Mouse (Mus musculus): ENCODE data around the gene Chrdl2. TPM values are rescaled to one million over a fixed set of nuclear protein-coding genes. Genes with fewer than 3 reads are reported as not detected.
"Not testable (repeated sequence)": the region's sequence is repeated elsewhere in the genome, so short reads cannot be mapped to it uniquely, and the experiment has no call there.

The Chrdl2 gene
- 0.31 and 0.67 TPM in 2 replicates for polyA plus RNA-seq (2014; fragmentation: Nextera tagmentation; extraction: Ambion mirVana)

GRCm38 (mm10) chr7:100005790-100006189, at the start of gene Chrdl2:
Gene Chrdl2, plus strand, starts transcription at chr7:100006172.
- peaks cover 50% of the 10 kb centered on the region for H3K27me3 ChIP-seq (ENCODE audit: control insufficient read depth, insufficient read depth, low read length)
- no peak within 1 kb of the TSS for H3K27ac ChIP-seq
- H3K36me3 ChIP-seq (replicated peaks; ENCODE audit: control insufficient read depth, insufficient read depth): no peaks in the 10 kb centered on the region
- DNase-seq (ENCODE audit: low spot score) (peak; percentile 61), ATAC-seq (ENCODE audit: low FRiP score) (peak; percentile 74)
- H3K4me1 ChIP-seq (replicated peaks; ENCODE audit: control insufficient read depth, insufficient read depth, low read length): peaks cover 4% of the 10 kb centered on the region; the same call in 1 of the 2 replicates
- peak within 1 kb of the TSS; percentile 46 for H3K4me3 ChIP-seq (replicated peaks; ENCODE audit: low read length)
- peak within 1 kb of the TSS; percentile 57 for H3K9ac ChIP-seq
- WGBS: under 1% methylated on average over 43 of the region's 44 CpGs
- peak within 1 kb of the TSS; percentile 92 for H3K4me2 ChIP-seq (replicated peaks)
- H3K9me3 ChIP-seq (ENCODE audit: control insufficient read depth, low read length): no peaks in the 10 kb centered on the region

DNA sequence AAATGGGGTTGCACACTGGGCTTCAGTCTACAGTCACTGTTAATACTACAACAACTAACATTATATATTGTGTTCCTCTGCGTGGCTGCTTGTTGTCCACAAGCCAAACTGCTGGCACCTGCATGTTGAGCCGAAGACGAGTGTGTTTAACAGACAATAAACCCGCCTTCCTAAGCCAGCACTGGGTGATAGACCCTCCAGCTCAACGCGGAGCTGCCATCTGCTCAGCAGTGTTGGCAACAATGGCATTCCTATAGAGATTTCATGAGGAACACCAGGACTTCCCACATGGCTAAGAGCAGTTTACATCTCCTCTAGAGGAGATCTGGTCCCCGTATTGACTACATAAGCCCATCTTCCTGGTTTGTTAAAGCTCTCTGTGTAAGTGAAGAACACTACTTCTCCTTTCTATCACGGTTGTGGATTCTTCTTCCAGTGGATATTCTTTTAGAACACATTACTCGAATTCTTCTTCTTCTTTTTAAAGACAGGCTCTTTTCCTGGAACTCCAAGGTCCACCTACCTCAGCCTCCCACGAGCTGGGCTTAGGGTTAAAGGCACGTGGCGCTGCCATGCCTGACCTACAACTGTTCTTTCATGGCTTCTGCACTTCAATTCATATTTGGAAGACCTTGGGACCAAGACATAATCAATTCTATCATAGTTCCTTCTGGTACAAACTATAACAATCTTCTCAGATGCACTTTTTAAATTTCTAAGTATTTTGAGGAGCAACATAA, 48.6 kb upstream of the Chrdl2 start:
- H3K9me3 ChIP-seq (ENCODE audit: control insufficient read depth, low read length): no peaks in the 10 kb centered on the region
- no peak overlapping the region for H3K9ac ChIP-seq
- no peaks in the 10 kb centered on the region for H3K36me3 ChIP-seq (replicated peaks; ENCODE audit: control insufficient read depth, insufficient read depth)
- H3K4me1 ChIP-seq (replicated peaks; ENCODE audit: control insufficient read depth, insufficient read depth, low read length): 0 out of 2 replicates have a peak, but pooled peaks cover 2% of the 10 kb centered on the region
- H3K27ac ChIP-seq: no peak overlapping the region
- ATAC-seq (ENCODE audit: low FRiP score) (no peak), DNase-seq (ENCODE audit: low spot score) (no peak)
- no peak overlapping the region for H3K4me2 ChIP-seq (replicated peaks)
- WGBS: 77% methylated on average over 12 of the region's 12 CpGs
- no peak overlapping the region for H3K4me3 ChIP-seq (replicated peaks; ENCODE audit: low read length)
- no peaks in the 10 kb centered on the region for H3K27me3 ChIP-seq (ENCODE audit: control insufficient read depth, insufficient read depth, low read length)

DNA sequence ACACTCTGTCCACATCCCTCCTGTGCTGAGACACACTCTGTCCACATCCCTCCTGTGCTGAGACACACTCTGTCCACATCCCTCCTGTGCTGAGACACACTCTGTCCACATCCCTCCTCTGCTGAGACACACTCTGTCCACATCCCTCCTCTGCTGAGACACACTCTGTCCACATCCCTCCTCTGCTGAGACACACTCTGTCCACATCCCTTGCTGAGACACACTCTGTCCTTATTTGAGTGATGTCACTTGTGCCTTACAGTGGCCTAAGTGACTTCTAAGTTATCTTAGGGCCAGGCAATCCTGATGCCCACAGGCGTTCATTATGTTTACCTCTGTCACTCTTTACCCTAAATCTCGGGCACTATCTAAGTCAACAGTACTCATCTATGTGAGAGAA, 45.4 kb upstream of the Chrdl2 start:
- H3K27me3 ChIP-seq (ENCODE audit: control insufficient read depth, insufficient read depth, low read length); H3K9me3 ChIP-seq (ENCODE audit: control insufficient read depth, low read length); H3K9ac ChIP-seq; H3K27ac ChIP-seq; H3K36me3 ChIP-seq (replicated peaks; ENCODE audit: control insufficient read depth, insufficient read depth); DNase-seq (ENCODE audit: low spot score); H3K4me3 ChIP-seq (replicated peaks; ENCODE audit: low read length); H3K4me2 ChIP-seq (replicated peaks); ATAC-seq (ENCODE audit: low FRiP score): not testable (repeated sequence)
- peaks cover 28% of the 10 kb centered on the region for H3K4me1 ChIP-seq (replicated peaks; ENCODE audit: control insufficient read depth, insufficient read depth, low read length)
- 89% methylated on average over 2 of the region's 2 CpGs for WGBS

GRCm38 (mm10) chr7:99961518-99961917, 44.5 kb upstream of the Chrdl2 start:
- WGBS: 89% methylated on average over 2 of the region's 2 CpGs
- Histone ChIP-seq H3K4me2 (replicated peaks) (no peak overlapping the region), H3K27ac (no peak overlapping the region)

DNA sequence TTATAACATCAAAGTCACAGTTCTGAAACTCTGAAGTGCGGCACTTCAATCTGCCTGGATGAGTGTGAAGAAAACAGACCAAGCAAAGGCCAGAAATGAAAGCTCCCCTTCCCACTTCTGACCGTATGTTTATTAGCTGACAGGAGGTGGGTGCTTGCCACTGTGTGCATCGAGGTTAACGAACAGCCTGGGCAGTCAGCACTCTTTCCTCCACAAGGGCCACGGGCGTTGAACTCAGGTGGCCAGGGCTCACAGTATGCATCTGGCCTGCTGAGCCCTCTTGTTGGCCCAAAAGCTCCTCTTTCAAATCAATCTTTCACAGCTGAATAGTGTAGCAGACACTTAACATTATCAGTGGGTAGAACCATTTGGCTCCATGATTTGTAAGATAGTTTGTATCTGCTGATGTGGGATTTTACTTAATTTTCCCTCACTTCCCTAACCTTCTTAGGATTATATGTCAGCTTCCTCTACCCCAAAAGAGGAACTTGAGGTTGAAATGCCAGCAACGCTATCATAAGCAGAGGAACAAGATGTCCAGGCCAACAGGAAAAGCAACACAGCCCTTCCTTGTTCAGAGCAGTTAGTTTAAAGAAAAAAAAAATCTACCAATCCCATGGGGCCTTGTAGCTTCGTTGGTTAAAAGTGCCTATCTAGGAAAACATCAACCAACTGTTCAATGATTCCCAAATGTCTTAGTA, 43.3 kb upstream of the Chrdl2 start:
- WGBS: 70% methylated on average over 8 of the region's 8 CpGs
- peaks cover 41% of the 10 kb centered on the region for H3K4me1 ChIP-seq (replicated peaks; ENCODE audit: control insufficient read depth, insufficient read depth, low read length)
- H3K27ac ChIP-seq: 0 out of 2 replicates have a peak overlapping the region, but pooled peaks have one; percentile 29
- no peak overlapping the region for H3K4me2 ChIP-seq (replicated peaks)
- H3K27me3 ChIP-seq (ENCODE audit: control insufficient read depth, insufficient read depth, low read length): no peaks in the 10 kb centered on the region
- no peaks in the 10 kb centered on the region for H3K9me3 ChIP-seq (ENCODE audit: control insufficient read depth, low read length)
- no peaks in the 10 kb centered on the region for H3K36me3 ChIP-seq (replicated peaks; ENCODE audit: control insufficient read depth, insufficient read depth)
- no peak for DNase-seq (ENCODE audit: low spot score)
- no peak overlapping the region for H3K9ac ChIP-seq
- H3K4me3 ChIP-seq (replicated peaks; ENCODE audit: low read length): no peak overlapping the region
- ATAC-seq (ENCODE audit: low FRiP score): no peak

More at GRCm38 (mm10) chr7:99961518-99961917, 44.5 kb upstream of the Chrdl2 start:
- Histone ChIP-seq H3K27me3 (ENCODE audit: control insufficient read depth, insufficient read depth, low read length) (no peaks in the 10 kb centered on the region), H3K4me3 (replicated peaks; ENCODE audit: low read length) (no peak overlapping the region), H3K36me3 (replicated peaks; ENCODE audit: control insufficient read depth, insufficient read depth) (no peaks in the 10 kb centered on the region), H3K9ac (no peak overlapping the region), H3K4me1 (replicated peaks; ENCODE audit: control insufficient read depth, insufficient read depth, low read length) (peaks cover 37% of the 10 kb centered on the region), H3K9me3 (ENCODE audit: control insufficient read depth, low read length) (no peaks in the 10 kb centered on the region)
- DNase-seq (ENCODE audit: low spot score) (no peak), ATAC-seq (ENCODE audit: low FRiP score) (no peak)

- no peak overlapping the region for H3K4me2 ChIP-seq (replicated peaks)
- 81% methylated on average over 3 of the region's 3 CpGs for WGBS
- no peaks in the 10 kb centered on the region for H3K36me3 ChIP-seq (replicated peaks; ENCODE audit: control insufficient read depth, insufficient read depth)
- no peaks in the 10 kb centered on the region for H3K9me3 ChIP-seq (ENCODE audit: control insufficient read depth, low read length)
- no peak overlapping the region for H3K4me3 ChIP-seq (replicated peaks; ENCODE audit: low read length)
- ATAC-seq (ENCODE audit: low FRiP score) (no peak), DNase-seq (ENCODE audit: low spot score) (no peak)
- no peak overlapping the region for H3K27ac ChIP-seq
- H3K9ac ChIP-seq: no peak overlapping the region
- H3K27me3 ChIP-seq (ENCODE audit: control insufficient read depth, insufficient read depth, low read length): no peaks in the 10 kb centered on the region
- peaks cover 41% of the 10 kb centered on the region for H3K4me1 ChIP-seq (replicated peaks; ENCODE audit: control insufficient read depth, insufficient read depth, low read length)
Observed at GRCm38 (mm10) chr7:99963237-99963860, 42.6 kb upstream of the Chrdl2 start.

DNA sequence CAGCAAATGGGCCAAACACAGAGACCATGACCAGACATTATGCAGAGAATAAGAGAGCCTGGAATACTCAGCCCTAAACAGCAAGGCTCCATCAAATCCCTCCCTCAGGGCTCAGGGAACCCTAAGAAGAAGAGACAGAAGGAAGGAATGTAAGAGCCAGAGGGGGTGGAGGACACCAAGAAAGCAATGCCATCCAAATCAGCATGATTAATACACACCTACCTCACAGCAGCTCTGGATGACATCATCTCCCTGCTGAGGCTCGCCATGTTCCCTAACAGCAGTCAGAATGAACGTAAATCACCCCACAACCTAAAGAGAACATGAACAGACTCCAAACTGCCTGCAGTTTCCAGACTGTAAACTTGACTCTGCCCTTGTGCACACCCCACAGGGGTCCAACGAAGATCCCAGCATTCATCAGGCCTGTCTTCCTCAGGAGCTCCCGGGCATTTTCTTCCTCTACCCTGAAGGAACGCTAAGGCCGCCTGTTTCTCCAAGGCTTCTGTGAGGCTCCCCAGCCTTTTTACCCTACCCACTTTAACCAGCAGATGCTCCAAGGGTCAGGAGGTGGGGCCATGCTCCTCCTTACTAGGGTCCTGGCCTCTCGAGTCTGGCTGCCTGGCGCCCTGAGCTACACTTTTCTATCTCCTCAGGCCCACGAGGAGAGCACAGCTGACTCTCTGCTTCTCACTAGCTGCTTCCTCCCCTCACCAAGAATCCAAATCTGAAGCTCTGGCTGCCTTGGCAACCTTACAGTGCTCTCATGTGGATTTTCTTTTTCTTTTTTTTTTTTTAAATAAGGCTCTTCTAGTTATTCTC, 40.7 kb upstream of the Chrdl2 start:
- ATAC-seq (ENCODE audit: low FRiP score) (peak; percentile 65), DNase-seq (ENCODE audit: low spot score) (peak; percentile 40)
- H3K9me3 ChIP-seq (ENCODE audit: control insufficient read depth, low read length): no peaks in the 10 kb centered on the region
- H3K4me2 ChIP-seq (replicated peaks): peak overlapping the region; percentile 29
- no peak overlapping the region for H3K4me3 ChIP-seq (replicated peaks; ENCODE audit: low read length)
- no peaks in the 10 kb centered on the region for H3K36me3 ChIP-seq (replicated peaks; ENCODE audit: control insufficient read depth, insufficient read depth)
- 19% methylated on average over 9 of the region's 9 CpGs for WGBS
- peak overlapping the region; percentile 37 for H3K9ac ChIP-seq
- peaks cover 45% of the 10 kb centered on the region for H3K4me1 ChIP-seq (replicated peaks; ENCODE audit: control insufficient read depth, insufficient read depth, low read length)
- H3K27me3 ChIP-seq (ENCODE audit: control insufficient read depth, insufficient read depth, low read length): no peaks in the 10 kb centered on the region
- H3K27ac ChIP-seq: peak overlapping the region; percentile 80

DNA sequence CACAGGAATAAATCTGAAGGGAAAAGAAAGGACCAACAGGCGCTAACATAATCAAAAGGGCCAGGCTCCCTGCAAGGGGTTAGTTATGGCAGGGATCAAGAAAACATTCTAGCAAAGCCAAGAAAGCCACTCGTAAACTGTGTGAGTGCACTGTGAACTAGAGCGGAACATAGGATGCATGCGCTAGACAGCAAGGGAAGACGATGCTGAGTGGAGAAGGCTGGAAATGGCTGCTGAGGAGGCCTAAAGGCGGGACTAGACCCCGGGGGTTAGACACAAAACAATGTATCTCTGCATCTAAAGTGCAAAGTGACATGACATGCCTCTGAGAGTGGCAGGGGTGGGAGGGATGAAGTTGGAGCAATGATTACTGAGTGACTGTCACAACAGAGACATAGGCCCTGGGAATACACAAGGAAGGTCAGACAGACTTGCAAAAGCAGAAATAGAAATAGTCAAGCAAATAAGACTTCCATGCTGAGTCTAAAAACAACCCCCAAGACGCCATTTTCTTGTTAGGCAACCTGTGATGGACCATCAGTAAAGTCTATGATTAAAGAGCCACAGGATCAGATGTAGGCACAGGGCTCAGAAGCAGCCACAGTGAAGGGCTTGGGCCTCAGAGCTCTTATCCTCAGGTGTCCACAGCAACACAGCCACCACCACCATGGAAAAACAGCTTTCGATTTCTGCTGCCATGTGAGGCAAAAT, 39.8 kb upstream of the Chrdl2 start:
- Histone ChIP-seq H3K27me3 (ENCODE audit: control insufficient read depth, insufficient read depth, low read length) (no peaks in the 10 kb centered on the region), H3K36me3 (replicated peaks; ENCODE audit: control insufficient read depth, insufficient read depth) (no peaks in the 10 kb centered on the region), H3K27ac (peak overlapping the region; percentile 80), H3K9me3 (ENCODE audit: control insufficient read depth, low read length) (no peaks in the 10 kb centered on the region), H3K4me3 (replicated peaks; ENCODE audit: low read length) (no peak overlapping the region), H3K4me1 (replicated peaks; ENCODE audit: control insufficient read depth, insufficient read depth, low read length) (peaks cover 46% of the 10 kb centered on the region), H3K4me2 (replicated peaks) (peak overlapping the region; percentile 5; the same call in 1 of the 2 replicates), H3K9ac (peak overlapping the region; percentile 37)
- 0 out of 2 replicates have a peak, but pooled peaks have one; percentile 40 for ATAC-seq (ENCODE audit: low FRiP score)
- peak; percentile 46 for DNase-seq (ENCODE audit: low spot score)
- 30% methylated on average over 9 of the region's 9 CpGs for WGBS

Measured in hindbrain, embryonic 14.5 days (tissue).